Mouse (Mus musculus): ENCODE measurements around the gene Gm47841.

DNA sequence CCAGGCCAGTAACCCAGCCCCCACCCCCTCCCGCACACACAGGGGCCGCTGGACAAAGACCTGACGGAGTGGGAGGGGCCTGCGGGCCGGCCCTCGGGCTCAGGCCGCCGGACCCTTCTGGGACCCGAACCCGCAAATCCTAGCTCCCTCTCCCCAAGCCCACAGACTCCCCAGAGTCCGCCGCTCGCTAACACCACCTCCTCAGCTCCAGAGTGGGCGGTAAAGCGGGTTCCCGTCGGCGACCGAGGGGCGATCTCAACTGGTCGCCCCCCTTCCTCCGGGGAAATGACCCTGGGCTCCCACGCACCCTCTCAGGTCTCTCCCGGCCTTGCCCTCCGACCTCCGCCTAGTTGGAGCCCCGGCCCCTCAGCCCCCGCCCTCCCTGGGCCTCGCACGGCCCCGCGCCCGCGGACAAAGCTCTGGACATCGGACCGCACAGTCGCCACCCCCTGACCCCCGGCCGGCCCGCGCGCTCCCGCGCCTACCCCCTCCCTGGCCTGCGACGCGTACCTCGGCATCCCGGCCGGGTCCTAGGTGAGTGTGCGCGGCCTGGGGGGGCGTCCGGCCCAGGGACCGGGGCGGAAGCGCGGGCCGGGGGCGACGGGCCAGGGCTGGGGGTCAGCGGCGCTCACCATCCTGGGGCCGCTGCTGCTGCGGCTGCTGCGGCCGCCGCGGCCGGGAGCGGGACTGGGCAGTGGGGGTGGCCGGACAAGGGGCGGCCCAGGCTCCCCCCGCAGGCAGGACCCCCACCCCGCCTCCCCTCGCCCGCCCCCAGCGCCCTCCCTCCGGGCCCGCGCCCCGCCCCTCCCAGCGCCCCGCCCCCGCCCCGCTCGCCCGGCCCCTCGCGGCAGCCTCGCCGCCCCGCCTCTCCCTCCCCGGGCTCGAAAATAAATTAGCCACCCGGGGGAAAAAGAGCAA lies 30.9 kb upstream of the Gm47841 start, which contains the start of gene Fignl2:
- TF ChIP-seq CTCF (IDR thresholded peaks at IDR 0.05; ENCODE audit: low read depth) = no peak
- no peak for TF ChIP-seq EP300 (IDR thresholded peaks at IDR 0.05; ENCODE audit: low read depth)
